Mouse (Mus musculus) kidney, embryonic 14.5 days (tissue): ENCODE measurements around the gene Stk32b. TPM values are rescaled to one million over a fixed set of nuclear protein-coding genes. Genes with fewer than 3 reads are reported as not detected.

Source experiments
- ATAC-seq: fragments of 200-750 bp; cut with Nextera tagmentation; 2 replicates; pipeline ENCODE4 v1.8.0; 2017; ENCODE audit warnings: moderate number of reproducible peaks, mild to moderate bottlenecking, moderate TSS enrichment, moderate library complexity; ENCODE audit not compliant: low FRiP score, low TSS enrichment
- H3K27ac ChIP-seq: fragments of 300-500 bp; sonication (generic); 2 replicates; pipeline ENCODE4 v1.5.1; 2014; ENCODE audit warnings: low read depth, mild to moderate bottlenecking, low read length, moderate library complexity, mixed read lengths
- H3K27me3 ChIP-seq: fragments of 300-500 bp; sonication (generic); 2 replicates; pipeline ENCODE4 v1.6.1; 2014; ENCODE audit warnings: mild to moderate bottlenecking, low read length; ENCODE audit not compliant: control insufficient read depth, insufficient read depth
- H3K36me3 ChIP-seq: fragments of 300-500 bp; sonication (generic); 2 replicates; pipeline ENCODE4 v1.6.1; 2014; ENCODE audit warnings: low read length, mixed read lengths; ENCODE audit not compliant: control insufficient read depth, insufficient read depth
- H3K4me1 ChIP-seq: fragments of 300-500 bp; sonication (generic); 2 replicates; pipeline ENCODE4 v1.6.1; 2014; ENCODE audit warnings: low read length, mixed read lengths; ENCODE audit not compliant: control insufficient read depth, insufficient read depth
- H3K4me2 ChIP-seq: fragments of 300-500 bp; sonication (generic); replicated peaks from 2 replicates; pipeline ENCODE4 v1.6.1; 2014; ENCODE audit warnings: low read depth, mild to moderate bottlenecking, low read length
- H3K4me3 ChIP-seq: fragments of 300-500 bp; sonication (generic); 2 replicates; pipeline ENCODE4 v1.5.1; 2014; ENCODE audit warnings: mild to moderate bottlenecking, low read length
- H3K9ac ChIP-seq: fragments of 300-500 bp; sonication (generic); 2 replicates; pipeline ENCODE4 v1.6.1; 2014; ENCODE audit warnings: low read depth, mild to moderate bottlenecking, low read length, moderate library complexity
- H3K9me3 ChIP-seq: fragments of 300-500 bp; sonication (generic); 2 replicates; pipeline ENCODE4 v1.6.1; 2016; ENCODE audit warnings: low read length; ENCODE audit not compliant: control insufficient read depth
- WGBS: fragments of 180-500 bp; shearing (Covaris S2); extraction: QIAGEN DNeasy Blood & Tissue Kit; methylation state at CpG from one replicate; pipeline ENCODE4 v1.1.7; 2014; 5-methylcytosine and 5-hydroxymethylcytosine counted together
- polyA plus RNA-seq: library from polyadenylated mRNA; unstranded; fragments of >200 nt; fragmentation: Nextera tagmentation; extraction: Ambion mirVana; gene quantifications from 2 replicates; pipeline ENCODE4 v1.2.1, GENCODE M21; 2014

Gene Stk32b
- polyA plus RNA-seq, 1 experiment from 2014 or later: 3.7 TPM

GRCm38 (mm10) chr5:37457831-37458230 is 259.1 kb downstream of the Stk32b start:
- Histone ChIP-seq H3K9ac (no peak overlapping the region), H3K9me3 (no peaks in the 10 kb centered on the region), H3K4me3 (no peak overlapping the region), H3K4me2 (no peak overlapping the region), H3K27ac (no peak overlapping the region), H3K27me3 (no peaks in the 10 kb centered on the region), H3K4me1 (no peaks in the 10 kb centered on the region), H3K36me3 (no peaks in the 10 kb centered on the region)
- WGBS: 84% methylated on average over 2 of the region's 2 CpGs
- ATAC-seq: no peak

- Histone ChIP-seq H3K4me3 (no peak overlapping the region), H3K36me3 (no peaks in the 10 kb centered on the region), H3K4me2 (no peak overlapping the region), H3K4me1 (no peaks in the 10 kb centered on the region), H3K9me3 (no peaks in the 10 kb centered on the region), H3K27me3 (no peaks in the 10 kb centered on the region), H3K9ac (no peak overlapping the region), H3K27ac (no peak overlapping the region)
- WGBS: 65% methylated on average over 5 of the region's 5 CpGs
- no peak for ATAC-seq
Observed at GRCm38 (mm10) chr5:37457191-37457590, 259.8 kb downstream of the Stk32b start.

GRCm38 (mm10) chr5:37456590-37456989 is 260.4 kb downstream of the Stk32b start:
- Histone ChIP-seq H3K27me3 (no peaks in the 10 kb centered on the region), H3K36me3 (no peaks in the 10 kb centered on the region), H3K4me1 (no peaks in the 10 kb centered on the region), H3K9ac (no peak overlapping the region), H3K4me2 (no peak overlapping the region), H3K9me3 (no peaks in the 10 kb centered on the region), H3K4me3 (no peak overlapping the region), H3K27ac (no peak overlapping the region)
- ATAC-seq: no peak
- WGBS: 72% methylated on average over 2 of the region's 2 CpGs

- Histone ChIP-seq H3K4me3 (no peak overlapping the region), H3K27me3 (no peaks in the 10 kb centered on the region), H3K27ac (no peak overlapping the region), H3K9me3 (no peaks in the 10 kb centered on the region), H3K4me2 (no peak overlapping the region), H3K4me1 (no peaks in the 10 kb centered on the region), H3K9ac (no peak overlapping the region), H3K36me3 (no peaks in the 10 kb centered on the region)
- no peak for ATAC-seq
- 87% methylated on average over 3 of the region's 3 CpGs for WGBS
Observed at GRCm38 (mm10) chr5:37447546-37447945, 269.4 kb downstream of the Stk32b start.

GRCm38 (mm10) chr5:37442767-37443166 is 274.2 kb downstream of the Stk32b start:
- Histone ChIP-seq H3K9ac (no peak overlapping the region), H3K4me1 (no peaks in the 10 kb centered on the region), H3K36me3 (no peaks in the 10 kb centered on the region), H3K27ac (no peak overlapping the region), H3K4me3 (no peak overlapping the region), H3K27me3 (no peaks in the 10 kb centered on the region), H3K9me3 (no peaks in the 10 kb centered on the region), H3K4me2 (no peak overlapping the region)
- ATAC-seq: no peak
- WGBS: 85% methylated on average over 2 of the region's 2 CpGs

- H3K9me3 ChIP-seq: no peaks in the 10 kb centered on the region
- no peaks in the 10 kb centered on the region for H3K4me1 ChIP-seq
- H3K27me3 ChIP-seq: no peaks in the 10 kb centered on the region
- WGBS: 70% methylated on average over 3 of the region's 3 CpGs
- no peak for ATAC-seq
- no peak overlapping the region for H3K27ac ChIP-seq
- no peak overlapping the region for H3K4me2 ChIP-seq
- no peaks in the 10 kb centered on the region for H3K36me3 ChIP-seq
- no peak overlapping the region for H3K4me3 ChIP-seq
- no peak overlapping the region for H3K9ac ChIP-seq
Observed at GRCm38 (mm10) chr5:37435417-37435816, 281.6 kb downstream of the Stk32b start.

GRCm38 (mm10) chr5:37427210-37427609 is 289.8 kb downstream of the Stk32b start:
- no peak overlapping the region for H3K9ac ChIP-seq
- no peaks in the 10 kb centered on the region for H3K4me1 ChIP-seq
- H3K27ac ChIP-seq: no peak overlapping the region
- H3K4me2 ChIP-seq: no peak overlapping the region
- no peak for ATAC-seq
- peaks cover 17% of the 10 kb centered on the region for H3K36me3 ChIP-seq
- no peaks in the 10 kb centered on the region for H3K27me3 ChIP-seq
- no peak overlapping the region for H3K4me3 ChIP-seq
- no peaks in the 10 kb centered on the region for H3K9me3 ChIP-seq

GRCm38 (mm10) chr5:37419028-37419427 is 297.9 kb downstream of the Stk32b start:
- H3K4me1 ChIP-seq: no peaks in the 10 kb centered on the region
- no peak for ATAC-seq
- 88% methylated on average over 6 of the region's 6 CpGs for WGBS
- H3K27me3 ChIP-seq: no peaks in the 10 kb centered on the region
- no peaks in the 10 kb centered on the region for H3K9me3 ChIP-seq
- H3K27ac ChIP-seq: no peak overlapping the region
- peaks cover 32% of the 10 kb centered on the region for H3K36me3 ChIP-seq
- no peak overlapping the region for H3K9ac ChIP-seq
- no peak overlapping the region for H3K4me3 ChIP-seq
- no peak overlapping the region for H3K4me2 ChIP-seq
